Mouse (Mus musculus) T-helper 2 cell (primary cell): Measurements from ENCODE around the gene Il17rd.

Experiments used
- in situ Hi-C: fragments of 300-600 bp; cut with MboI, MseI; formaldehyde crosslinking; loops from one replicate; pipeline ENCODE4 v1.15.1; 2025; ENCODE audit warnings: high pct_unique_total_duplicates

The Il17rd gene

DNA sequence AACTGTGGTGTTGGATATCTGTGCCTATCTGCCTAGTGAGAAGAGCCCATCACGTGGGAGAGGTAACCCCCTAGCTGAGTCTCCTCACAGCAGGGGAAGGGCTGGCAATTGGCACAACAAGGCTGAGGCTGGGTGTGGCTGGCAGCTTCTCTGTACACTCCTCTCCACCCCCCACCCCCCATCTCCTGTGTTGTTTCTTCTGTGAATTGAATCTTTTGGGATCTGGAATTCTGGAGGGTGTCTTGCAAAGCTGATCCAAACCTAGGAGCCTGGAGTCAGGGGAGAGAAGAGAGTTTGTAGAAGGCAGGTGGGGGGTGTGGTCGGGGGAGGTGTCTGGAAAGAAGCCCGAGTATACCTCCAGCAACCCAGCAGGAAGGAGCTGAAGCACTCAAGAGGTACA, 102.7 kb downstream of the Il17rd start:
- in situ Hi-C loops: loop anchor here (10.0 kb wide), 1 partner anchor 777 kb away; no protein-coding TSS in a partner anchor

DNA sequence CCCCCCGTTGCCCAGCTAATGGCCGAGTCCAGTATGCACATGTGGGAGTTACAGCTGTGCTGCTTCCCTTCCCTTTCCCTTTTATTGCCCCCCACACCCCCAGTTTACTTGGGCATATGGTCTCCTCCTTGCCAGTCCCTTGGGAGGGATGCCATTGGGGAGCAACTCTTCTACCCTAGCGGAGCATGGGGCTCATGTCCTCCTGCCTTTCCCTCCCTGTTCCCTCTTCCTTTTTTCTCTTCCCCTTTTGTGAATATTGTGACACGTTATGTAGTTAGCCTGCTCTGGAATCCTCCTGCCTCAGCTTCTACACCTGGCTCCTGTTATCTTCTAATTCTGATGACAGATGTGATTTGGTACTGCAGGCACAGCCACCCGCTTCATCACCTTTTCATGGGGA, 103.9 kb downstream of the Il17rd start:
- in situ Hi-C loops: loop anchor here (10.0 kb wide), 1 partner anchor 778 kb away; no protein-coding TSS in a partner anchor

DNA sequence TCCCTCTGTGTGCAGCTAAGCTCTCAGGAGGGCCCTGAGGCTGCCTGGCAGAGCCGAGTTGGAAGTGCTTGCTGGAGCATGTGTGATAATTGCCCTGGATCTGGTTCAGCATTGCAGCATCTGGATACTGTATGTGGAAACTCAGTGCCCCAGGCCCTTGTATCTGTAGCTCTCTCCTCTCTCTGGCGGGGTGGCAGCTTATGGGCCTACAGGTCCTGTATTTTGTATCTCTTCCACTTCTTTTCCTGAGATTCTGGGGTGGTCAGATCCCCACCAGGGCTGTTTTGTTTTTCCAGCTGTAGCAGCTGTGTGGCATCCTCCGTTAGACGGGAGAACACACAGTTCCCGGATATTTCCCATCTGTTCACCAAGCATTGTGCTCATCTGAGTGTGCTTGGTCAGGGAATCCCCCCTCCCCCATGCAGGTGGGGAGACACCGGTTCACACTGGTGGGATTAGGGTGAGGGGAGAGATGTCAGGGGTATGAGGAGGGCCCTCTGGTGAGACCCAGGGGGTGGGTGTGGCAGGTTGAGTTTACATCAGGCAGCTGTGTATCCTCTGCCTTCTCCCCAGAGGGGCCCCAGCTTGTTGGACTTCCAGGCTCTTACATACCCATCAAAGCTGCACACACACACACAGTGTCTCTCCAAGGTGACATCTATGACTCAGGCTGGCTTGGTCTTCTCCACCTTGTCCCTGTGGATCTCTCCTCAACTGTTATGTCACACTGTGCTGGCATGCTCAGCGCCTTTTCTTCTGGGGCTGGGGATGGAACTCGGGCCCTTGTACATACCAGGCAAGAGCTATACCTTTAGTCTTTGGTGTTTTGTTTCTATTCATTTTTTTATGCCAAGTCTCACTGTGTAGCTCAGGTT, 106.7 kb downstream of the Il17rd start:
- in situ Hi-C loops: loop anchor here (10.0 kb wide), 1 partner anchor 781 kb away; no protein-coding TSS in a partner anchor

DNA sequence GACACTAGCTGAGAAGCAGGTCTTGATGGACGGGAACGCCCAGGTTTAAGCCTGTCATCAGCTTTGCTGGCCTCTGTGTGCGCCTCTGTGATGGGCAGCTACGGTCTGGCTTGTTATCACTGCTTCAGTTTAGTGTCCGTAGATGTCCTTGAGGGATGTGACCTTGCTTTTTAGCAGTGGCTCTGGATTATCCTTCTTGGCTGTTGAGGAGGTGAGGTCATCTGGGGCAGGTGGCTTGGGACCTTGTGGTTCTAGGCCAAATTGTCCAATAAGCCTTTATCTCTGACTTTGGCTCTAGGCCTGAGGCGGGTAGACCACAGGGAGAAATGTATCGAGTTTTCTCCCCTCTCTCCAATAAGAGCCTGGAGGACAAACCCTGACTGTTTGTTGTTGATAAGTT, 109.0 kb downstream of the Il17rd start:
- in situ Hi-C loops: loop anchor here (10.0 kb wide), 1 partner anchor 783 kb away; no protein-coding TSS in a partner anchor

DNA sequence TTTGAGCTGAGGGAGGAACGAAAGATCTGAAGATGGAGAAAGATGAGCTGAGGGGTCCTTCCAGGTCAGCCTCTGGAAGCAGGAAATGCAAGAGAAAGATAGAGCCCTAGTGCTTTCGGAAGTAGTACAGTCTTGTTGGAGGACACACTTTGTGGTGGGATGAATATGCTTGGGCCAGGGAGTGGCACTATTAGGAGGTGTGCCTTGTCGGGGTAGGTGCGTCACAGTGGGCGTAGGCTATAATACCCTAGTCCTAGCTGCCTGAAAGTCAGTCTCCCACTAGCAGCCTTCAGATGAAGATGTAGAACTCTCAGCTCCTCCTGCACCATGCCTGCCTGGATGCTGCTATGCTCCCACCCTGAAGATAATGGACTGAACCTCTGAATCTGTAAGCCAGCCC, 110.7 kb downstream of the Il17rd start:
- in situ Hi-C loops: loop anchor here (10.0 kb wide), 1 partner anchor 785 kb away; no protein-coding TSS in a partner anchor

DNA sequence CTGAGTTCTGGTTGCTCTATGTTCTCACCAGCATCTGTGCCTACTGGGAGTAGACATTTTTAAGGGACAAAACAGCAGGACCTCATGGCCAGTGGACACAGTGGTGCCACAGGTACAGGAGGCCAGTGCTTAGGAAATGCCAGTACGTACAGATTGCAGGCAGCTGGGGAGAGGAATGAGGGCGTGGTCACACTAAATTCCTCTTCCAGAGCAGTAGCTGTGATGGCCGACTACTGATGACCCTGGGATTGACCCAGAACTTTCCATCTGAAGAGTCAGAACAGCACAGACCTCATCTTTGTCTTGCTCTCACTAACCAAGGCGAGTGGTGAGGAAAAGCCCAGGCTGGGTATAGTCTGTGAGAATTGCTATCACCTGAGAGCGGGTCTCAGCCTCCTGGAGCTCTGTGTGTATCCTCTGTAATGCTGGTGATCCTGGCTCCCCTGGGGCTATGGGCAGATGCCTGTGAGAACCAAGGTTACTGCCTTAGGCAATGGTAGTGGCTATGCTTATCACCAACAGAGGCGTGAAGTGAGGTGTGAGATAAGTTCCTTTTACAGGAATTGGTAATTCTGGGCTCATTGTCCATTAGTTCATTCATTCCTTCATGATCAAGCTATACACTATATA, 111.4 kb downstream of the Il17rd start:
- in situ Hi-C loops: loop anchor here (25.0 kb wide), 1 partner anchor 587 kb away; no protein-coding TSS in a partner anchor

DNA sequence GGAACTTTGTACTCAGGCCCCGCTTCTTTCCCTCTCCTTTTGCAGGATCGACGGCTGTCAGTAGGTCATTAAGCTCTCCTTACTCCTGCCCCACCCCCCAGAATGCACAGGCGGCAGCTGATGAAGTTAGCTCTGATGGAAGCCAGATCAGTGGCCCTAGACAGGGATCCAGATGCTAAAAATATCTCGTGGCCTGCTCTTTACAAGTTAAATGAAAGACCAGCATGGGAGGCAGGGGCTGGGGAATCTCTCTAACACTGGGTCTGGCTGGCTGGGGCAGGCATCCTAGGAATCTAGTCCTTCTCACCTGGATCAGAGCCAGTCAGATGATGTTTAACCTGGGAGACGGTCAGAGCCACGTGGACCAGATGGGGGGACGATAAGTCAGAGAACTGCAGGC, 112.7 kb downstream of the Il17rd start:
- in situ Hi-C loops: loop anchor here (25.0 kb wide), 1 partner anchor 586 kb away; no protein-coding TSS in a partner anchor

DNA sequence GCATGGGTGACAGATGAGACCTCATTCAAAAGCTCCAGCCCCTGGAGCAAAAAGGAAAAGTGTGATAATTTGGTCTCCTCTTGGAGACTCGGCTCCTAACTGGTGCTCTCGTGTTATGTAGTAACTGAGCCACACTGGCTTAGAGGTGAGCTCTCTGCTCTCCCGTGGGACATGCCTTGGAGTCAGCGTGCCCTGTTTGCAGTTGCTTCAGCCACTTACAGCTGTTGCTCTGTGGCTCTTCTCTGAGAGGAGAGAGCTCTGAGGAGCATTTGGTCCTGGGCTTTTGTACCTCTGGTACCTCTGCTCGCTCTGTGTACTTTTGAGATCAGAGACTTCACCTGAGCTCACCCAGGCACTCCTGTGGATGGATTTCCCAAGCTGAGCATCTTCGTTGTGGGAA, 116.3 kb downstream of the Il17rd start:
- in situ Hi-C loops: loop anchor here (25.0 kb wide), 1 partner anchor 582 kb away; no protein-coding TSS in a partner anchor

DNA sequence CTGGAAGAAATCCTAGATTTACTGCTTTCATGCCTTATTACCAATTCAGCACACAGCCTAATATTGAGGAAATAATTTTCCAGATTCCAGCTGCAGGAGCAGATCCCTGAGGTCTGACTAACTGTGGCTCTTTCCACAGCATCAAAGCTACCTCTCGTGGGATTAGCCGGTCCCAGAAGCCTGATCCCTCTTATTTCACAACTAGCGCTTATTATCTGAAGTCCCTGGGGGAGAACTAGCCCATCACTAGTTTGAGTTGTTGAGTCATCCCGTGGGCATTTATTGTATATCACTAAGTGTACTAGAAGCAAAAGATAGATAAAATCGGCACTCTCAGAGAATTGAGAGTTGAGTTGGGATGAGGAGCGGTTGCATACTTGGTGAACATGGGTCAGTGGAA, 117.3 kb downstream of the Il17rd start:
- in situ Hi-C loops: loop anchor here (25.0 kb wide), 1 partner anchor 581 kb away; no protein-coding TSS in a partner anchor
